Mouse (Mus musculus): ENCODE data around the gene Antxr1. TPM values are rescaled to one million over a fixed set of nuclear protein-coding genes. Genes with fewer than 3 reads are reported as not detected.

Antxr1 gene
- total RNA-seq, 2 experiments from 2014 or later = 88.0 to 109 TPM

GRCm38 (mm10) chr6:87292911-87293851, 42.4 kb downstream of the Antxr1 start:
- DNase-seq (ENCODE audit: low spot score in 2 of 2) = no peak

- DNase-seq (ENCODE audit: low spot score in 2 of 2) = no peak
Measured at GRCm38 (mm10) chr6:87287251-87287650, 48.4 kb downstream of the Antxr1 start.

- no peak for DNase-seq (ENCODE audit: low spot score in 2 of 2)
Measured at GRCm38 (mm10) chr6:87285365-87285749, 50.3 kb downstream of the Antxr1 start.

- DNase-seq (ENCODE audit: low spot score in 2 of 2) = no peak
Measured at GRCm38 (mm10) chr6:87284716-87285364, 50.8 kb downstream of the Antxr1 start.

- DNase-seq (ENCODE audit: low spot score in 2 of 2) = peak in 1 of 2 experiments; percentile 50
Measured at GRCm38 (mm10) chr6:87282346-87282781, 53.3 kb downstream of the Antxr1 start.

GRCm38 (mm10) chr6:87281771-87282170, 53.9 kb downstream of the Antxr1 start:
- no peak for DNase-seq (ENCODE audit: low spot score in 2 of 2)

- peak in 1 of 2 experiments; percentile 62 for DNase-seq (ENCODE audit: low spot score in 2 of 2)
Measured at GRCm38 (mm10) chr6:87278151-87278550, 57.5 kb downstream of the Antxr1 start.

GRCm38 (mm10) chr6:87277527-87277926, 58.1 kb downstream of the Antxr1 start:
- peak in 1 of 2 experiments; percentile 43 for DNase-seq (ENCODE audit: low spot score in 2 of 2)

- DNase-seq (ENCODE audit: low spot score in 2 of 2) = peak in 1 of 2 experiments; percentile 31
Measured at GRCm38 (mm10) chr6:87276941-87277340, 58.7 kb downstream of the Antxr1 start.

GRCm38 (mm10) chr6:87274779-87275178, 60.8 kb downstream of the Antxr1 start:
- no peak for DNase-seq (ENCODE audit: low spot score in 2 of 2)

- no peak for DNase-seq (ENCODE audit: low spot score in 2 of 2)
Measured at GRCm38 (mm10) chr6:87273791-87274190, 61.8 kb downstream of the Antxr1 start.

GRCm38 (mm10) chr6:87273141-87273540, 62.5 kb downstream of the Antxr1 start:
- DNase-seq (ENCODE audit: low spot score in 2 of 2) = no peak

- DNase-seq (ENCODE audit: low spot score in 2 of 2) = no peak
Measured at GRCm38 (mm10) chr6:87272202-87272601, 63.4 kb downstream of the Antxr1 start.

- no peak for DNase-seq (ENCODE audit: low spot score in 2 of 2)
Measured at GRCm38 (mm10) chr6:87270452-87270851, 65.2 kb downstream of the Antxr1 start.

GRCm38 (mm10) chr6:87269950-87270349, 65.7 kb downstream of the Antxr1 start:
- DNase-seq (ENCODE audit: low spot score in 2 of 2) = no peak

- DNase-seq (ENCODE audit: low spot score in 2 of 2) = no peak
Measured at GRCm38 (mm10) chr6:87262666-87263065, 73.0 kb downstream of the Antxr1 start.

- no peak for DNase-seq (ENCODE audit: low spot score in 2 of 2)
Measured at GRCm38 (mm10) chr6:87258976-87259375, 76.6 kb downstream of the Antxr1 start.

GRCm38 (mm10) chr6:87257981-87258775, 77.4 kb downstream of the Antxr1 start:
- DNase-seq (ENCODE audit: low spot score in 2 of 2) = no peak

- DNase-seq (ENCODE audit: low spot score in 2 of 2) = no peak
Measured at GRCm38 (mm10) chr6:87257471-87257870, 78.2 kb downstream of the Antxr1 start.

GRCm38 (mm10) chr6:87255668-87256067, 80.0 kb downstream of the Antxr1 start:
- DNase-seq (ENCODE audit: low spot score in 2 of 2) = no peak

GRCm38 (mm10) chr6:87254756-87255155, 80.9 kb downstream of the Antxr1 start:
- peak in 1 of 2 experiments; percentile 41 for DNase-seq (ENCODE audit: low spot score in 2 of 2)
